Mouse (Mus musculus) liver, embryonic 11.5 days (tissue): ENCODE data around the gene Nxpe3. TPM values are rescaled to one million over a fixed set of nuclear protein-coding genes. Genes with fewer than 3 reads are reported as not detected.
"Not testable (repeated sequence)": the region's sequence is repeated elsewhere in the genome, so short reads cannot be mapped to it uniquely, and the experiment has no call there.

Source experiments
- ATAC-seq: fragments of 200-750 bp; cut with Nextera tagmentation; replicated peaks from 2 replicates; pipeline ENCODE4 v1.8.0; 2017; ENCODE audit warnings: moderate number of reproducible peaks, mild to moderate bottlenecking, moderate TSS enrichment, moderate library complexity; ENCODE audit not compliant: low FRiP score
- DNase-seq: peaks from one replicate; pipeline ENCODE4 v3.0.0-alpha.2; 2017; ENCODE audit warnings: low spot score
- H3K27ac ChIP-seq: fragments of 300-500 bp; sonication (generic); 2 replicates; pipeline ENCODE4 v1.5.1; 2014; ENCODE audit warnings: mild to moderate bottlenecking, low read depth, low read length, control low read depth
- H3K27me3 ChIP-seq: fragments of 300-500 bp; sonication (generic); replicated peaks from 2 replicates; pipeline ENCODE4 v1.6.1; 2014; ENCODE audit warnings: low read length, mixed read lengths; ENCODE audit not compliant: control insufficient read depth, insufficient read depth
- H3K36me3 ChIP-seq: fragments of 300-500 bp; sonication (generic); 2 replicates; pipeline ENCODE4 v1.6.1; 2014; ENCODE audit warnings: mild to moderate bottlenecking, low read length, moderate library complexity, mixed read lengths; ENCODE audit not compliant: control insufficient read depth, insufficient read depth
- H3K4me1 ChIP-seq: fragments of 300-500 bp; sonication (generic); replicated peaks from 2 replicates; pipeline ENCODE4 v1.6.1; 2014; ENCODE audit warnings: low read length, mixed read lengths; ENCODE audit not compliant: control insufficient read depth, insufficient read depth
- H3K4me2 ChIP-seq: fragments of 300-500 bp; sonication (generic); 2 replicates; pipeline ENCODE4 v1.6.1; 2014; ENCODE audit warnings: mild to moderate bottlenecking, control low read depth, moderate library complexity
- H3K4me3 ChIP-seq: fragments of 300-500 bp; sonication (generic); 2 replicates; pipeline ENCODE4 v1.5.1; 2014; ENCODE audit warnings: low read depth, low read length, control low read depth
- H3K9ac ChIP-seq: fragments of 300-500 bp; sonication (generic); 2 replicates; pipeline ENCODE4 v1.6.1; 2014; ENCODE audit warnings: low read depth, low read length, control low read depth
- H3K9me3 ChIP-seq: fragments of 300-500 bp; sonication (generic); 2 replicates; pipeline ENCODE4 v1.6.1; 2016; ENCODE audit warnings: low read length, inconsistent platforms, mixed read lengths; ENCODE audit not compliant: control insufficient read depth
- WGBS: fragments of 180-500 bp; shearing (Covaris S2); extraction: QIAGEN DNeasy Blood & Tissue Kit; methylation state at CpG from one replicate; pipeline ENCODE4 v1.1.7; 2014; 5-methylcytosine and 5-hydroxymethylcytosine counted together
- polyA plus RNA-seq: library from polyadenylated mRNA; unstranded; fragments of >200 nt; fragmentation: Nextera tagmentation; extraction: Ambion mirVana; gene quantifications from 2 replicates; pipeline ENCODE4 v1.2.1, GENCODE M21; 2014

Nxpe3 gene
- polyA plus RNA-seq, 1 experiment from 2014 or later = 0.93 TPM

GRCm38 (mm10) chr16:55876025-55876424, 19.1 kb downstream of the Nxpe3 start:
- WGBS = 67% methylated on average over 6 of the region's 6 CpGs
- ATAC-seq (no peak), DNase-seq (no peak)
- Histone ChIP-seq H3K27me3 (no peaks in the 10 kb centered on the region), H3K4me1 (no peaks in the 10 kb centered on the region), H3K4me3 (no peak overlapping the region), H3K36me3 (no peaks in the 10 kb centered on the region), H3K4me2 (no peak overlapping the region), H3K9me3 (no peaks in the 10 kb centered on the region), H3K9ac (no peak overlapping the region), H3K27ac (no peak overlapping the region)

- Histone ChIP-seq H3K9ac (no peak overlapping the region), H3K9me3 (no peaks in the 10 kb centered on the region), H3K27me3 (no peaks in the 10 kb centered on the region), H3K27ac (no peak overlapping the region), H3K4me2 (no peak overlapping the region), H3K4me3 (no peak overlapping the region), H3K36me3 (no peaks in the 10 kb centered on the region), H3K4me1 (no peaks in the 10 kb centered on the region)
- no peak for ATAC-seq
- DNase-seq = no peak
- WGBS = 58% methylated on average over 4 of the region's 4 CpGs
These were observed 31.3 kb downstream of the Nxpe3 start for GRCm38 (mm10) chr16:55863832-55864231.

- Histone ChIP-seq H3K9me3 (no peaks in the 10 kb centered on the region), H3K4me1 (no peaks in the 10 kb centered on the region), H3K27ac (no peak overlapping the region), H3K36me3 (no peaks in the 10 kb centered on the region), H3K9ac (no peak overlapping the region), H3K4me2 (no peak overlapping the region), H3K4me3 (no peak overlapping the region), H3K27me3 (no peaks in the 10 kb centered on the region)
- DNase-seq (no peak), ATAC-seq (peak; percentile 62; the same call in 1 of the 2 replicates)
- 24% methylated on average over 7 of the region's 7 CpGs for WGBS
These were observed 31.8 kb downstream of the Nxpe3 start for GRCm38 (mm10) chr16:55863149-55863815.

- H3K27me3 ChIP-seq = no peaks in the 10 kb centered on the region
- H3K4me2 ChIP-seq = no peak overlapping the region
- no peaks in the 10 kb centered on the region for H3K4me1 ChIP-seq
- H3K4me3 ChIP-seq = no peak overlapping the region
- DNase-seq (no peak), ATAC-seq (no peak)
- H3K9me3 ChIP-seq = no peaks in the 10 kb centered on the region; the same call in 1 of the 2 replicates
- H3K36me3 ChIP-seq = no peaks in the 10 kb centered on the region
- H3K9ac ChIP-seq = no peak overlapping the region
- no peak overlapping the region for H3K27ac ChIP-seq
- 81% methylated on average over 3 of the region's 3 CpGs for WGBS
These were observed 34.0 kb downstream of the Nxpe3 start for GRCm38 (mm10) chr16:55861104-55861503.

GRCm38 (mm10) chr16:55859421-55859820, 35.7 kb downstream of the Nxpe3 start:
- DNase-seq, H3K36me3 ChIP-seq, H3K27ac ChIP-seq, H3K4me1 ChIP-seq, H3K4me3 ChIP-seq, H3K27me3 ChIP-seq, ATAC-seq, H3K9ac ChIP-seq, H3K4me2 ChIP-seq, H3K9me3 ChIP-seq: not testable (repeated sequence)
- 89% methylated on average over 4 of the region's 4 CpGs for WGBS

GRCm38 (mm10) chr16:55858465-55858864, 36.6 kb downstream of the Nxpe3 start:
- DNase-seq = no peak
- no peak overlapping the region for H3K9ac ChIP-seq
- 0 out of 2 replicates have a peak, but pooled peaks have one; percentile 34 for ATAC-seq
- no peaks in the 10 kb centered on the region for H3K4me1 ChIP-seq
- 71% methylated on average over 6 of the region's 6 CpGs for WGBS
- H3K4me2 ChIP-seq = no peak overlapping the region
- H3K36me3 ChIP-seq = no peaks in the 10 kb centered on the region
- H3K4me3 ChIP-seq = no peak overlapping the region
- no peak overlapping the region for H3K27ac ChIP-seq
- H3K27me3 ChIP-seq = no peaks in the 10 kb centered on the region
- H3K9me3 ChIP-seq = no peaks in the 10 kb centered on the region; the same call in 1 of the 2 replicates

GRCm38 (mm10) chr16:55852943-55853727, 42.0 kb downstream of the Nxpe3 start:
- H3K27me3 ChIP-seq = no peaks in the 10 kb centered on the region
- H3K27ac ChIP-seq = no peak overlapping the region
- no peak overlapping the region for H3K4me3 ChIP-seq
- no peak overlapping the region for H3K9ac ChIP-seq
- ATAC-seq = 0 out of 2 replicates have a peak, but pooled peaks have one; percentile 43
- no peaks in the 10 kb centered on the region for H3K36me3 ChIP-seq
- 55% methylated on average over 19 of the region's 19 CpGs for WGBS
- no peaks in the 10 kb centered on the region; the same call in 1 of the 2 replicates for H3K9me3 ChIP-seq
- no peaks in the 10 kb centered on the region for H3K4me1 ChIP-seq
- H3K4me2 ChIP-seq = no peak overlapping the region
- peak; percentile 44 for DNase-seq

GRCm38 (mm10) chr16:55852515-55852914, 42.6 kb downstream of the Nxpe3 start:
- Histone ChIP-seq H3K36me3 (no peaks in the 10 kb centered on the region), H3K4me3 (no peak overlapping the region), H3K9me3 (no peaks in the 10 kb centered on the region; the same call in 1 of the 2 replicates), H3K9ac (no peak overlapping the region), H3K27me3 (no peaks in the 10 kb centered on the region), H3K4me1 (no peaks in the 10 kb centered on the region), H3K27ac (no peak overlapping the region), H3K4me2 (no peak overlapping the region)
- 66% methylated on average over 4 of the region's 4 CpGs for WGBS
- ATAC-seq = no peak
- DNase-seq = no peak
